Mouse (Mus musculus): ENCODE measurements around the gene Mapk1.

Gene Mapk1

GRCm38 (mm10) chr16:17085636-17086035, 102.5 kb downstream of the Mapk1 start:
- no peak for DNase-seq (ENCODE audit: low spot score in 2 of 2)

- no peak for DNase-seq (ENCODE audit: low spot score in 2 of 2)
Measured at GRCm38 (mm10) chr16:17086241-17086640, 103.1 kb downstream of the Mapk1 start.

- peak in 1 of 2 experiments; percentile 69 for DNase-seq (ENCODE audit: low spot score in 2 of 2)
Measured at GRCm38 (mm10) chr16:17086669-17087193, 103.5 kb downstream of the Mapk1 start.

GRCm38 (mm10) chr16:17088346-17088745, 105.2 kb downstream of the Mapk1 start:
- no peak for DNase-seq (ENCODE audit: low spot score in 2 of 2)

GRCm38 (mm10) chr16:17096938-17097337, 113.8 kb downstream of the Mapk1 start:
- DNase-seq (ENCODE audit: low spot score in 2 of 2), result no peak

All from right cerebral cortex, postnatal 36 days (tissue).